Mouse (Mus musculus) spleen, adult 12 weeks (tissue): ENCODE results near the gene Cenpc1.
A peak's percentile ranks its signal among the peaks of the same experiment; 100 is the strongest.

ENCODE experiments used
- DNase-seq: peaks from one replicate; pipeline ENCODE4 v3.0.0; 2022; ENCODE audit warnings: low spot score

Cenpc1 gene

GRCm38 (mm10) chr5:86065101-86065875 is at the start of gene Cenpc1:
Gene Cenpc1 (minus strand): TSS chr5:86065583.
- peak; percentile 92 for DNase-seq

GRCm38 (mm10) chr5:86113997-86114396 is 48.6 kb upstream of the Cenpc1 start:
- DNase-seq, result no peak

GRCm38 (mm10) chr5:86113037-86113436 is 47.7 kb upstream of the Cenpc1 start:
- no peak for DNase-seq

GRCm38 (mm10) chr5:86111074-86111473 is 45.7 kb upstream of the Cenpc1 start:
- no peak for DNase-seq

GRCm38 (mm10) chr5:86106610-86107009 is 41.2 kb upstream of the Cenpc1 start:
- DNase-seq, result no peak

DNA sequence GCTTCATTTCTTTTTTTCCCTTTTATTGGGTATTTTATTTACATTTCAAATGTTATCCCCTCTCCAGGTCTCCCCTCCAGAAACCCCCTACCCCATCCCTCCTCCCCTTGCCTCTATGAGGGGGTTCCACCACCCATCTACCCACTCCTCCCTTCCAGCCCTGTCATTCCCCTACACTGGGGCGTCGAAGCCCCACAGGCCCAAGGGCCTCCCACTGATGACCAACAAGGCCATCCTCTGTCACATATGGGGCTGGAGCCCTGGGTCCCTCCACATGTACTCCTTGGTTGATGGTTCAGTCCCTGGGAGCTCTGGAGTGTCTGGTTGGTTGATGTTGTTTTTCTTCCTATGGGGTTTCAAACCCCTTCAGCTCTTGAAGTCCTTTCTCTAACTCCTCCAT is 36.8 kb upstream of the Cenpc1 start:
- DNase-seq, result no peak

- no peak for DNase-seq
These were observed 35.2 kb upstream of the Cenpc1 start for GRCm38 (mm10) chr5:86100621-86101020.

GRCm38 (mm10) chr5:86098988-86099387 is 33.6 kb upstream of the Cenpc1 start:
- DNase-seq, result no peak

- no peak for DNase-seq
These were observed 29.4 kb upstream of the Cenpc1 start for GRCm38 (mm10) chr5:86094754-86095153.

- DNase-seq, result no peak
These were observed 21.4 kb upstream of the Cenpc1 start for GRCm38 (mm10) chr5:86086751-86087150.

DNA sequence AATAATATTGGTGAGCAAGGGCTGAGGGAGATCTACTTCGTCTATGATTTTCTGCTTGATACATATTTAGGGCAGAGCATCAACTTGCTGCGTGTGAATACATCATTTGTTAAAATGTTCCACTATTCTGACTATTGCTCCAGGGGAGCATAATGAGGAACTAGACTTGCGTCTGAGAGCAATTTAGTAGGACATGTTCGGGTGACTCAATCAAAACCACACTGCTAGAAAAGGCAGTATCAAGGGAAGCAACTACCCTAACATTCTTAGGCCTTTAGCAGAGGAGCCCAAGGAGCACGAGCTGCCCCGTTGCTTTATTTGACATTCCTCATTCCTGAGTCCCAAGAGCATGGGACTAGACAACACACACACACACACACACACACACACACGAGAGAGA is 19.6 kb upstream of the Cenpc1 start:
- no peak for DNase-seq

DNA sequence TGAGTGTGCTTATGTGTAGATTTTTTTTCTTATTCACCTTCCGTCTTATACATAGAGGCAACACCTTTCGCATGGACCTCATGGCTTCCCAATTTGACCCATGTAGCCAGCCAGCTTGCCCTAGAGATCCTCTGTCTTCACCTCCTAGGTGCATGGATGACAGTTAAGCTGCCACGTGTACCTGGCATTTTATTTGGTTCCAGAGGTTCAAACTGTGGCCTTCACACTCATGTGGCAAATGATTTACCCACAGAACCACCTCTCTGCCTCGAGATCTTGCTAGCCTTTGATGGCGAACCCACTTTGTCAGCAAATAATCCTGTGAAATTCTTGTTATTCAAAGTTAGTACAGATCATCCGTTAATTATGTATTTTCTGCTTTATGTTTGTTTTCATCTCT is 18.6 kb upstream of the Cenpc1 start:
- DNase-seq, result no peak

- DNase-seq, result no peak
These were observed 13.4 kb upstream of the Cenpc1 start for GRCm38 (mm10) chr5:86078720-86079334.

DNA sequence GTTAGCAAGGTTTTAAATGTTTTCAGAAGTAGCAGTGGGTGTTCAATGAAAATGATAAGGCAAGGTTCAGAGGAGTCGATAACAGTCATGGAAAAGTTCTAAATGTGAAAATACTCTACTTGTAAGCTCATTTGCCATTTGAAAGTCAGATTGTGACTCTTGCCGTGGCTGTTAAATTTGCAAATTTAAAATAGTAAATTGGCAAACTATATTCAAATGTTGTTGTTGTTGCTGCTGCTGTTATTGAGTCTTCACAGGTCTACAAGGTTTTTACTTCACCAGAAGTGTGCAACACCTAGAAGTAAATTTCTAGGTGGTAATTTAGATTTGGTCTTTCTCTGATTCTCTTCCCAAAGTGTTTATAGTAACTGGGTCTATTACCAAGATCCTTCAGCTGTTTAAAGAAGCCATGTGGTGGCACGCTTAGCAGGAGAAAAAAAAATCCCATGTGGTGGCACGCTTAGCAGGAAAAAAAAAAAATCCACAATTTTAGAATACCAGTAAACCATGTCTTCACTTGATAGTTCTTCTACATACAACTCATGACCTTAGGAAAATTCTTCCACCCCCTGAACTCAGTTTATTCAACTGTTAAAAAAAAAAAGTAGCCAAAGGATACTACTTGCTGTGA is 7.5 kb upstream of the Cenpc1 start:
- no peak for DNase-seq

GRCm38 (mm10) chr5:86071538-86071937 is 6.2 kb upstream of the Cenpc1 start, which contains the start of gene Stap1:
Gene Stap1 (plus strand): TSS chr5:86071746.
- DNase-seq, result peak; percentile 30

- DNase-seq, result no peak
These were observed 3.7 kb upstream of the Cenpc1 start for GRCm38 (mm10) chr5:86069121-86069520.

DNA sequence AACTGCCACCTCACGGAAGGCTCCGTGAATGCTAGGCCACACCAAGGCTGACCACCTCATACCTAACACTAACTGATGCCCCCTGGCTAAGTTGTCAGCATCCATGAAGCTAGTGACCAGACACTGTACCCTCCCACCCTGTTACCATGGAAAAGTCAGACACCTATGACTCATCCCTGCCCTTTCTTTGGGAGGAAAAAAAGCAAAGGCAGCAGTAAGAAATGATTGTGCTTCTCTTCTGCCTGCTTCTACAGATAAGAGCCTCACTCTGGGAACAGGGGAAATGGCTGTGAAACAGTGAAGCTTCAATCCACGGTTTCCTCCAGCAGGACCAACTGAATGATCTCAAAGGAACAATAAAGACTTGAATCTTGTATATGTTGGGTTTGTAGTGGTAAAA is 3.1 kb upstream of the Cenpc1 start:
- DNase-seq, result no peak

GRCm38 (mm10) chr5:86066551-86066929 is 1.2 kb upstream of the Cenpc1 start:
- DNase-seq, result peak; percentile 84

DNA sequence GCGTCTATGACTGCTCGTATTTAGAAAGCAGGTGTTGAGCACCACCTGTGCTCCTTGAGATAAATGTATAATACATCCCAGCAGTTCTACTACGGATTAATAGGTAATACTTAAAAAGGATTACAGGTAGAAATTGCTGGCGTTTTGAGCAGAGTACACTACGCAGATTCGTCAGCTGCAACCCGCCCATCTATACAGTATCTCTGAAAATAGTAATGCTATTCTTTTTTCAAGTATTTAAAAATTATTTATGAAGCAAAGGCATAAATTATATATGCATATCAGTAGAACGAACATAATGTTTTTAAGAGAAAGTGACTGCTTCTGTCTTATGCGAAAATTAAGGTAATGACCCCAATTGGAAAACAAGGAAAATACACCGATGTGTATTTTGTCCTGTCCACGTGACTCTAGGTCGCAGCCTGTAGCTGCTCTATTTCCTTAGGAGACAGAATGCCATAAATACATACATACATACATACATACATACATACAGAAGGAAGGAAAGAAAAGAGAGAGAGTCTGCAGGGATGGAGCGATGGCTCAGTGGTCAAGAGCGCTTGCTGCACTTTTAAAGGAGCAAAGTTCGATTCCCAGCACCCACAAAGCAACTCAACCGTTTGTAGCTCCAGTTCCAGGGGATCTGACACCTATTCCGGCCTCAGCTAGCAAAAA is 630 bp upstream of the Cenpc1 start:
- no peak for DNase-seq

GRCm38 (mm10) chr5:86063501-86063900 is 1.9 kb downstream of the Cenpc1 start:
- DNase-seq, result no peak

- no peak for DNase-seq
These were observed 35.6 kb downstream of the Cenpc1 start for GRCm38 (mm10) chr5:86029820-86030219.
